Mouse (Mus musculus) c-Kit-negative CD71-positive TER-119-positive erythroid progenitor cells, embryonic 14.5 days (primary cell): ENCODE data around the gene Kpna3.
"Not testable (repeated sequence)": the region's sequence is repeated elsewhere in the genome, so short reads cannot be mapped to it uniquely, and the experiment has no call there.

ENCODE experiments used
- DNase-seq: peaks from one replicate; pipeline ENCODE4 v3.0.0-alpha.2; 2013; ENCODE audit warnings: low read depth, low spot score

Kpna3 gene

DNA sequence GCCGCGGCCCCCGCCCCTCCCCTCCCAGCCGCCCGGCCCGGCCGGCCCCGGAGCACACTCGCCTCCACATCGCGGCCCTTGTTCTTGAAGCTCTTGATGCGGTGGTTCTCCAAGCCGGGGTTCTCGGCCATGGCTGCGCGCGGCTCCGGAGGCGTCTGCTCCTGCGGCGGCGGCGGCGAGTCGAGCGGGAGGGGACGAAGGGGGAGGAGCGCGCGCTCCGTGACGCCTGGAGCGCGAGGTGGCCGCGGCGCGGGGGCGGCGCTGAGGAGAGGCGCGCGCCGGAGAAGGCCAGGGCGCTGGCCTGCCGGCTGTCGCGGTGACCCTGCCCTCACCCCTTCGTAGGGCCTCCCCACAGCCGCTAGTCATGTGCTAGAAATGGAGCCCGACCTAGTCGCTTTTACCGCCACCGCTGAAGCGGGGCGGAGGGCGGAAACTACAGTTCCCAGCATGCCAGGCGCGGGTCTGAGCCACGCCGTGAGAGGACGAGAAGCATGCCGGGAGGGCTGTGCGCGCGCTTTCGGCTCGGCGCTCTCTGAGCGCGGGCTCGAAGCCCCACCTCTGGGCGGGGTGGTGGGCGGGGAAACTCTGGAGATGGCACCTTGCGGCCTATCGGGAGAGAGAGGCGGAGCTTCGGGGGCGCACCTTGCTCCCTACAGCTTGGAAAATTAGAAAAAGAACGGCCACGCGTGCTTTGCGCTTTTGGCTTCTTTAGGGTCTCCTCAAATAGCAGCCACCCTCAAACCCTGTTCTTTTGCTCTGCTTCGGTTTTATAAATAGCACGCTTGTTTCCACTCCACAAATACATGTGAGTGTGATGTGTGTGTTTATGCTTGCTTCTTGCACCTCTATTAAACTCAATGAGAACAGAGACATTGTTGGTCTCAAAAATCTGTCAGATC, at the start of gene Kpna3:
Gene Kpna3 (minus strand): TSS at position 214 of the 899 bp plus-strand sequence.
- peak; percentile 98 for DNase-seq

DNA sequence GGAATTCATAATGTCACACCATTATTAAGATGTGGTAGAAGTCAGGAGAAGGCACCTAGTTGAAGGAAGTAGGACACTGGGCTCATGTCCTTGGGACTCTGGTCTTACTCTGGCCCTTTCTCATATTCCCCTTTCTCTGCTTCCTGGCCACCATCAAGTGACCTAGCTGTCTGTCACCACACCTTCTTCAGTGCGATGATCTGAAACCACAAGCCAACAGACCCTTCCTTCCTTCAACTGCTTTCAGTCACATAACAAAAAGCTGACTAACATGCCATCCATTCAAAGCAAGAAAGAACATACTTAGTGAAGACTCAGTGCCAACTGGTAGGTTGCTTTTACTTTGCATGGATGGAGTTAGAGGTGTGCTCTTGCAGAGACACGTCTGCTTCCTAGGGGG, 20.7 kb upstream of the Kpna3 start:
- no peak for DNase-seq

DNA sequence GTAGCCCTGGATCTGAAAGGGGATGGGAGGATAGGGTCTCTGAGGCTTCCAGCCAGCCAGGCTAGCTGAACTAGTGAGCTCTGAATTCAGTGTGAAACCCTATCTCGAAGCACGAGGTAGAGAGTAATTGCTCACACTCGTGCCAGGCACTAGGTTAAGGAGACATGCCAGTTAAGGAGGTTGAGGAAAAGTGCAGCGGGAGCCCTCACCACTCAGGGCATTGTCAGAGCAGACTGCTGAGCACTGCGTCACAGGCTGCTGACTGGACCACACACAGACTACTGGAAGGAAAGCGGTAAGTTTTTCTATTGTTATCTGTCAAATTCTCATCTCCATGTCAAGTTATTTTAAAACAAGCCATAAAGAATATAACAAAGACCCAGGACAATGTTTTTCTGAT, 17.8 kb upstream of the Kpna3 start:
- DNase-seq, result no peak

DNA sequence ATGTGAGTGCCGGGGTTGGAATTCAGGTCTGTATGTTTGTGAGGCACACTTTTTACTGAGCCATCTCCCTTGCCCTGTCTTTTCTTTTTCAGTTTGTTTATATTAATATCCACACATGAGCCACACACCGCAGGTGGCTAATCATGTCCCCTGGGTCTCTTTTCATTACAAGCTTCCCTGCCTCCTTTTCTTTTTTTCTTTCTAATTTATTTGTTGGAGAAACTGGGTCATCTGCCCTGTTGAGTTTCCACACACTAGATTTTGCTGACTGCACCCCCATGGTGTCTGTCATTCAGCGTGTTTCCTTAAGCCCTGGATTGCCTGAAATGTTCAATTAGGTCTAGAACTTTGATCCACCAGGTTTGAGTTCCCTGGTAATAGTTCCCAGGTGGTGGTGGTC, 15.9 kb upstream of the Kpna3 start:
- no peak for DNase-seq

DNA sequence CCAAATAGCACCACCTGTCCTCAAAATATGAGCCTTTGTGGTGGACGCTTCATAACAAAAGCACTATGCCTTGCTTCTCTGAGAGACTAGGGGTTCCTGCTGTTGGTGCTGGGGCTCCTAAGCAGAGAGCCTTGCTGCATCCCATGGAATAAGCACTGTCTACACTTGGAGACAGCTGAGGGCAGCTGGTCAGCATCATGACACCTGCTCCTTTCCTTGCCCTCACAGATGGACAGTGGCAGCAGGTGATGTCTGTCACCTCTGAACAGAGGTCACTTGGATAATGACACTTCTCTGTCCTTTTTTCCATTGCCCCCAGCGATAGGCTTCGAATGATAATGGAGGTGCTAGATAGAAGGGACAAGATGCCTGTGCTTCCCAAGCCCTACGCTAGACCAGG, 13.4 kb upstream of the Kpna3 start:
- no peak for DNase-seq

DNA sequence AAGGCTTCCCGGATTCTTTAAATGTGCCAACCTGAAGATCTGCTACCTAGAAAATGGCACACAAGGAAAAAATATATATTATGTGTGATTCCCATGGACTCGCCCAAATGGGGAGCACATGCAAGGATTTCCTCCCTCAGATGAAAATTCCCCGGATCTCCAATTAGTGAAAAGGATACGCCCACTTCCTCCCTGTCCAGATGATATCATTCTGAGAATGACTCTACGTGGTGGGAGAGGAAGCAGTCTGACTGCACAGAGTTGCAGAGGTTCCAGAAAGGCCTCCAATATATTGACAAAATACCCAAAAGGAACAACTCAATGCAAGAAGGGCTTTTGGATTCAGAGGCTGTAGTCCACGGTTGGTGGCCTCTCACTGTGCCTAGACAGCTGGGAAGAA, 12.8 kb upstream of the Kpna3 start:
- DNase-seq, result no peak

DNA sequence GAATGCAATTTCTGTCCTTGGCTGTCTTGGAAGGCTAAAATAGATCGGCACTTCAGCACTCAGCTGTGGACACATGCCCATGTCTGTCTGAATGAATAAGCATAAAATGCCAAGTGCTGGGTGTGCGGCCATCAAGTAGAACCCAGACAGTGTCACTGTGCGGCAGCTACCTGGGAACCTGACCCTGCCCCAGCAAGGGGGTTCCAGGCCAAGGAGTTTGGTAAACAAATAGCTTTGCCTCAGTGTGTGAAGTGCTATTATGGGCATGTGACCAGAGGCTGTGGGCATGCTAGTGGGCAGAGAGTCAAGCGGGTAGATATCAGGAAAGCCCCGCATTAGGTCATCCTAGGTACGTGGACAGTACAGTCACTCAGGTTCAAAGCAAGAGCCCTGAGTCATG, 8.1 kb upstream of the Kpna3 start:
- no peak for DNase-seq

DNA sequence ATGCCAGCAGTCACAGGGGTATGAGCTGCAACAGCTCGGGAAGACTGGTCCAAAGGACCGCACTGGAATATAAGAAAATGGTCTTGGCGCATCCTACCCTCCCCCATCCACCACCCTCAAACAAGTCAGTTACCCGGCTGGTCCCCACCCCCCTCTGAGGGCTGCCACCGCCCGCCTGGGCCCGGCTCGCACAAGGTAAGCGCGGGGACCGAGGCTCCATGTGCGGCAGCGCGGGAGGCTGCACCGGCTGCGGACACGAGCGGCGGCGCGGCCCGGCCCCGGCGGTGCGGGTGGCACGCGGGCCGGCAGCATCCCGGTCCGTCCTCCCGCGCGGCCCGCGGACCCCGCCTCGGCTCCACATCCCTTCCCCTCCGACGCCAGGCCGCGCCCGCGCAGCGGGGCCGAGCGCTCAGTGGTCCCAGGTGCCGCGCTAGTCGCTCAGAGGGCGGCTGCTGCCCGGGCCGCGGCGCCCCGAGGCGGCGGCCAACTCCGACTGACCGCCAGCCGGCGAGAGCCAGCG, 473 bp downstream of the Kpna3 start:
- DNase-seq, result peak; percentile 37

DNA sequence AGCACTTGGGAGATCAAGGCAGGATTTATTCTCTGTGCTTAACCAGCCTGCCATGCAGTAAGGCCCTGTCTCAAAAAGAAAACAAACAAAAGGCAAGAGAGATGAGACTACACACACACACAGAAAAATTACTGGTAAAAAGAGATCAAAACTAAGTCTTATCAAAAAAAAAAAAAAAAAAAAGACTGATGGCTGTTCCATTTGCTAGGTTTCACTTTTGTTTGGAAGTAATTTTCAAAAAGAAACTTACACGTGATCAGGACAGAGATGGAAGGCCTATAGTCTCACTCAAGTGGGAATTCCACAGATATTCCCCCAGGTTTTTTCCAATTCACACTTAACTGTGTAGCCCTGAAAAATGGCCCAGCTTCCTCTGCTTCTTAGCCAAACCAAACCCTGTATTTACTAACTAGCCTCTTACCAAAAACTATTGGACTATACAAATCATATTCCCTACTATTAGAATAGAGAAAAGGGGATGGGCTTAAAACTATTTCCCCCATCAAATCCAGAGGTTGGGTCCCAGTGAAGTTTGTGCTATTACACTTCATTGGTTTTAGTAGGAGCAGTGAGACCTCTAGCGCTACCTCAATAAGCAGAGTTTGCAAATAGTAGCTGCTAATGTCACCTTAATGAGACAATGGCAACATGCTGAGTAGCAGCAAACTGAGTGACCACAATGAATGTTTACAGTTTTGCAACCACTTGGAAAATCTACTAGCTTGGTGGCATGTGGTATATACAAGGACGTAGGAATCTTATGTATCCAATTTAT, 1.3 kb downstream of the Kpna3 start:
- DNase-seq, result no peak

DNA sequence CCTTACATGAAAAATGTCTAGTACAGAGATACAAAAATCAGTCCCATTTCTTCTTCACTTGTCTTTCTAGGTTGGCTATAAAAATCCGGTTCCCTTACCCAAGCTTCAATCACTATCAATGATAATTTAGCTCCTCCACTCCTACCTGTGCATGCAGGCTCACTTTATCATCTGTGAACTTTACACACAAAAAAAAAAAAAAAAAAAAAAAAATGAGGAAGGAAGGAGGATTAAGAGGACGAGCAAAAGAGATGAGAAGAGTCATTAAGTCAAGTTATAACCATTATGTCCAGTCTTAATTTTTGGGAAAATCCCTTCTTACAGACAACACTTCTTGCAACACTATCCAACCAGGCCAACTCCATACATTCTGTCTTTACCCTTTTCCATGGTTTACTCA, 2.8 kb downstream of the Kpna3 start:
- DNase-seq, result no peak

DNA sequence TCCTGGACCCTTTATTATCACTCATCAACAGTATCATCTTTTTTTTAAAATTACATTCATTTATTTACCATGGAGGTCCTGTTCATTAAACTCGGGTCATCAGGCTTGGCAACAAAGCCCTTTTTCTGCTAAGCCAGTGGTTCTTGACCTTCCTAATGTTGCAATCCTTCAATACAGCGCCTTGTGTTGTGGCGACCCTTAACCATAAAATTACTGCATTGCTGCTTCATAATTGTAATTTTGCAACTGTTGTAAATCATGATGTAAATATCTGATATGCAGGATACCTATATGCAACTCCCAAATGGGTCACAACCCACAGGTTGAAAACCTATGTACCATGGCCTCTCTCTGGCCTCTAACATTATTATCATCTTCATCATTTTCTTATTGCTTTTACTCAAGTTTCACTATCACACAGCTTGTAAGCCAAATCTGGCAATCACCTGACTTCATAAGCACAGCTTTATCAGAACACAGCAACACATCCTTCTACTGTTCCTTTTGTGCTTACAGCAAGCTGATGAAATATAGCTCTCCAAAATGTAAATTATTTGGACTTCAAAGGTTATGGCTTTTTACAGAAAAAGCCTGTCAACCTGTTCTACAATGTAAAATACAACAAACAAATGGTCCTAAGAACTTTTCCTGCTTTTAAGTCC, 11.4 kb downstream of the Kpna3 start:
- no peak for DNase-seq

DNA sequence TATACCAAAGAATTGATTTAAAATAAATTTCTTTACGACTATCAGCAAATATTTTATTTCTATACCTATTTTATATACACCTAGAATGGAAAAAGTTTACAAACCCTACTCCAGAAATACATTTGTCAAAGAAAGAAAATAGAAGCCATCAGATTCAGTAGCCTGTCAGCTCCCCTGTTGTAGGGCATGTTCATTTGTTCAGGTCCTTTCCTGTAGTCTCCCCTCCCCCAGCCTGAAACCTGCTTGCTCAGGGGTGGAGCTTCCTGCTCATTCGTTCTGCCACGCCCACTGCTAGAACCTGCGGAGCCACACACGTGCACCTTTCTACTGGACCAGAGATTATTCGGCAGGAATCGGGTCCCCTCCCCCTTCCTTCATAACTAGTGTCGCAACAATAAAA, 12.6 kb downstream of the Kpna3 start:
- DNase-seq, result not testable (repeated sequence)

DNA sequence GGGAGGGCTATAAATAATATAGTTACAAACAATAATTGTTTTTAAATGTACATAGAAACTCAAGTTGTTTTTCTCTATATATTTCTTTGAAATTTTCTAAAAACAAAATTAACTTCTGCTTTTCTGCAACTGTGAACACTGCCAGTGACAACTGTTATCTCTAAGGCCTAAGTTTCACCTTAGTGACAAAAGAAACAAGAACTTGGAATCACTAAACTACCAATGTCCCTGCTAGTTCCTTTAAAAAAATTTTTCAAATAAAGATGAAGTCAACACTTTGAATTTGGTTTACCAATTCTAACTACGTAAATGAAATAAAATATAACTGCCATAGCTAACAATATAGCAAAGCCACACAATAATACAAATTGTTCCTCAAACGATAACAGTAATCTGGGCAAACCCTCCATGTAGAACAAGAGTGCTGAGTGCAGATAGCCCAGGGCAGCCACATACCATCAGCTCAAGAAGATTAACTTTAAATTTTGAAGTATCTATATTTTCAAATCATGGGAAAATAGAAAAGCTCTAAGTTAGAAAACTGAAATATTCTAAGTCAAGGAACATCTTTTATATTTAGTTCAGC, 14.5 kb downstream of the Kpna3 start:
- DNase-seq, result no peak

DNA sequence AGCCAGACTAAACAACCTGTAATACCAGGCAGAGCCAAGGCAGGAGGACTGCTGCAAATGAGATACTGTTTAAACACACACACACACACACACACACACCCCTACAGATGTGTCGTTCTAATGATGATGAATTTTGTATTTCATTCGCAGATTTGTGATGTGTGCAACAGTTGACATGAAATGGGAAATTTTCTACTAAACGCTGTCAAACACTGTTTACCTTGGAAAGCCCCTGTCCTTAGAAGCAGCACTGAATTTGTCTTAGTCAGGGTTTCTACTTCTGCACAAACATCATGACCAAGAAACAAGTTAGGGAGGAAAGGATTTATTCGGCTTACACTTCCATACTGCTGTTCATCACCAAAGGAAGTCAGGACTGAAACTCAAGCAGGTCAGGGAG, 24.0 kb downstream of the Kpna3 start:
- DNase-seq, result no peak

DNA sequence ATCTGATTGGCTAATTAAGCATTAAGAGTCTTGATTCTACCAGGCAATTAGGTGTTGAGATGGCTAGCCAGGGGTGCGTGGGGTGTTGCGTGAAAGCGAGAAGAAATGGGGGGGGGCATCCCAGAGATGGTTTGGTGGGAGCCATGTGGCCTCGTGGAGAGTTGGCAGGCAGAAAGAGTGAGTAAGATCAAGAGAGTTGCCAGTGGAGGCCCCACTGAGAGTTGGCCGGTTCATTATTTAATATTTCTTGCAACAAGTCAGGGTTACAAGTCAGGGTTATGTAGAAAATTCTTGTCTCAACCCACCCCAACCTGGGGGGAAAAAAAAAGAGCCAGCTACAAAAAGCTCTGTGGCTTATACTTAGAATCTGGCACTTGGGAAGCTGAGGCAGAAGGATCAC, 24.4 kb downstream of the Kpna3 start:
- no peak for DNase-seq

DNA sequence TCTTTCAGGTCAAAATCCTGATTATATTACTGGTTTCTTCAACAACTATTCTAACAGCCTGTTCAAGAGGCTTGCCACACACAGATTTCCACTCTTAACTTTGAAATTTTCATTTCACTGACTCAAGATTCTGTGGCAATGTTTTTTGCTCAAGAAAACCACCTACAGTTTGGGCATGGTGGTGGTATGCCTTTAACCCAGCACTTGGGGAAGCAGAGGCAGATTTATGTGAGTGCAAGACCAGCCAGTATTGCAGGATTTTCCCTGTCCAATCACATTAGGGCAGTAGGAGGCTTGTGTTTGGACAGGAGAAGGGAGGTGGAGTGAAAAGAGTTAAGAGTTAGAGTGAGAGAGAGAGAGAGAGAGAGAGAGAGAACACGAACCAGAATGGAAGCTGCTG, 24.9 kb downstream of the Kpna3 start:
- no peak for DNase-seq

DNA sequence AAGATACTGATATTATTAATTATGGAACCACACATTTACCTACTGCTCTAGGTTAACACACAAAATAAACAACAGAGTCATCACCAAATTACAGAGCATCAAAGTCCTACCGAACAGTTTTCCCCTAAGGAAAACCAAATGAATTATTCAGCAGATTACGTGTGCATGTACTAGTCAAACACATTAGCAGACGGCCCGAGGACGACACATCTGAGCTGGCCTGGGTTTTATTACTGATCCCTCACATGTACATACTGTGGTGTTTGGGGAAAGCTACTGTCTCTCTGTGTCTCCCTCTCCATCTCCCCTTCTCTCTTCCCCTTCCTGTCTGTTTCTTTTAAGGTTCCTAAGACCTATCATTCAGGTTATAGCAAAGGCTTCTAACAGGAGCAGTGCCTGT, 25.5 kb downstream of the Kpna3 start:
- DNase-seq, result no peak

DNA sequence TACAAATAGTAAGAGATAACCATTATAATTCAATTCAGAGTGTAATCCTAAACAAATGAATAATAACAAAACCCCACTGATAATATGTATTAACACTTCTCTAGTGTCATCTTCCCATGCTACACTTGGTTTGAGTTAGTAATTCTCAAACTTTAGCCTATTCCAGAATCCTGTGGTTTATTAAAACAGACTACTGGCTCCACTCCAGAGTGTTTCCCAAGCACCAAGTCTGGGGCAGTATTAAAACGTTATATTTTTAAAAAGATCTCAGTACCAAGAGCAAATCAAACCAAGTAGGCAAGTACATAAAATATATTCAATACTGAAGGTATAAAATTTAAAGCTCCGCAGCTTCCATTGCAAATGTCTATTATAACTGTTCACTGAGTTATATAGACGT, 26.0 kb downstream of the Kpna3 start:
- no peak for DNase-seq

DNA sequence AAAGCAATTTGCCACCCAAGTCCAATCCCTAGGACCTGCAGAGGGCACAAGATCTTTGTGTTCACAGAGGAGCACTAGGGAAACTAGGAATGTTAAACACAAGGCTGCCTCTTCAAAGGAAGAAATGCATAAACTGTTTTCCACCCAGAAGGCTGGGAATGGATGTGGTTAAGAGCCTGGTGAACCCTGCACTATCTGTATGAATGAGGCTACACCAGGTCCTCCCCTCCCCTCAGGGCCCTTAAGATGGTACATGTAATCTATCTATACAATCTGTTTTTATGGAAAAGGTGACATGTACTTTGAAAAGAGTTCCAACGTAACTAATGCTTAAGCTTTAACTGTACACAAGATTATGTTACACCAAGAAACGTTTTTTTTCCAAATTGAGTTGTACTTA, 29.7 kb downstream of the Kpna3 start:
- no peak for DNase-seq

DNA sequence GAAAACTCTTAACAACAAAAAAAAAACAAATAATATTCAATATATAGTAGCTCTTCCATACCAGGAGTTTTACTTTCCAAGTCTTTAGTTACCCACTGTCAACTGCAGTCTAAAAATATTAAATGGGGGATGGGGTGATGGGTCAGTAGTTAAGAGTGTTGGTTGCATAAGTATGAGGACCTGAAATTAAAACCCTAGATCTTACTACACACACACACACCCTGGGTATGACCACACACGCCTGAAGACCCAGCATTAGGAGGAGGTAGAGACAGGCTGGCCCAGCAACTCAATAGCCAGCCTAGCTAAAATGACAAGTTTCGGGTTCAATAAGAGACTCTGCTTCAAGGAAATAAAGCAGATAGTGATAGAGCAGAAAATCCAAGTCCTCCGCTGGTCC, 32.6 kb downstream of the Kpna3 start:
- no peak for DNase-seq

DNA sequence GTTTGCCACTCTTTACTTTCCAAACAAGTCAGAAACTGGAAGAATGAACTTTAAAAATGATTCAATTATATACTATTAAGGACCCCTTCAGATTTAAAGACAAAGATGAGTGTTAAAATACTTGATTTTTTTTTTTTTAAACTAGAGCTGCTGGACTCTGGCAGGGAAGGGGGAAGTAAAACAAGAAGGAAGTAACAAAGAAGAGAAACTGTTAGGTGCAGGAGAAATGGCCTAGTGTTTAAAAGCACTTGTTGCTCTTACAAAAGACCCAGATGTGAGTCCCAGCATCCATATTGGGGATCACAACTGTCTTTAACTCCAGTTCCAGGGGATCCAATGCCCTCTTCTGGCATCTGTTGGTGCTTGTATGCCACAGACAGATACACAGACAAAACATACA, 33.9 kb downstream of the Kpna3 start:
- DNase-seq, result no peak

DNA sequence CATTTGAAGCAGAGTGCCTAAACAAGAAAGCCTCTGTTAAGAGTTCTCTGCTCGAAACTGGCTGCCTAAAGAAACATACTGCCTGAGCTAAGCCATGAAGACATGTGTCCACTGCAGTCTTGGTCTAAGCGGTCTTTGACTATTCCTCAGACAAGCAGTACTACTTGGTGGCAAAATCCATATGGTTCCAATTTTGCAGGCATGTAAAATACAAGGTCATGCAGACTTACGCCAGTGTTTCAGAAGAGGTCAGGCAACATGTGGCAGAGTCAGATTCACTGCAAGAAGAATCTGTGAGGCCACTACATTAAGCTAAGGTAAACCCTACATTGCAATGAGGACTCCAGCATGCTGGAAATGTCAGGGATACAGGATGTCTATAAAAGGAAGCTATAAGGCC, 34.7 kb downstream of the Kpna3 start:
- DNase-seq, result no peak
